In genomic region chr9:23027377-23028313, GRCm38 (mm10) we compare ENCODE assay signal across 9 mouse cellular contexts.
DNase-seq lines count a peak whose midpoint lies in the region; ATAC-seq lines count a peak whose summit lies in the region.
"Had no signal": no experiment of that assay in that cellular context is flagged by ENCODE, and none has a peak within 500 bp of the region (broad histone marks: within the 10 kb centered on the region; RNA-seq: fewer than 3 reads in every experiment).

No protein-coding gene starts in this region.

- H3K9ac ChIP-seq in hindbrain, embryonic 12.5 days = no peak overlapping the region
- H3K9ac ChIP-seq: limb, embryonic 12.5 days had no signal

- H3K4me1 ChIP-seq in forebrain, embryonic 10.5 days = peaks cover 19% of the 10 kb centered on the region
- H3K4me1 ChIP-seq in hindbrain, embryonic 12.5 days = peaks cover 5% of the 10 kb centered on the region

- no peaks in the 10 kb centered on the region for H3K9me3 ChIP-seq in forebrain, embryonic 10.5 days
- no peaks in the 10 kb centered on the region for H3K9me3 ChIP-seq in hindbrain, embryonic 12.5 days (replicated peaks)
- H3K9me3 ChIP-seq: limb, embryonic 12.5 days had no signal

- H3K4me3 ChIP-seq in forebrain, embryonic 10.5 days = no peak overlapping the region
- no peak overlapping the region for H3K4me3 ChIP-seq in hindbrain, embryonic 12.5 days
- H3K4me3 ChIP-seq: limb, embryonic 12.5 days had no signal

- H3K27me3 ChIP-seq in forebrain, embryonic 10.5 days (ENCODE audit: poor library complexity, severe bottlenecking) = peaks cover 54% of the 10 kb centered on the region
- peaks cover 2% of the 10 kb centered on the region for H3K27me3 ChIP-seq in hindbrain, embryonic 12.5 days
- H3K27me3 ChIP-seq: limb, embryonic 12.5 days had no signal

- WGBS in forebrain, embryonic 10.5 days = 40% methylated on average over 9 of the region's 9 CpGs
- WGBS in hindbrain, embryonic 12.5 days = 51% methylated on average over 9 of the region's 9 CpGs

- H3K36me3 ChIP-seq in forebrain, embryonic 10.5 days (replicated peaks) = no peaks in the 10 kb centered on the region
- H3K36me3 ChIP-seq in hindbrain, embryonic 12.5 days = no peaks in the 10 kb centered on the region
- H3K36me3 ChIP-seq: limb, embryonic 12.5 days had no signal

- peak; percentile 6 for DNase-seq in cerebellum, adult 11 months
- DNase-seq in adrenal gland, postnatal 36 days = peak; percentile 69 to 78
- peak; percentile 57 for DNase-seq in forebrain, embryonic 10.5 days (ENCODE audit: extremely low spot score, low spot score)
- peak; percentile 49 for DNase-seq in layer of hippocampus, adult 9-11 months
- peak; percentile 29 for DNase-seq in skeletal muscle tissue, adult 2 months (ENCODE audit: low read depth, low spot score)

- no peak overlapping the region for H3K4me2 ChIP-seq in hindbrain, embryonic 12.5 days (replicated peaks)
- H3K4me2 ChIP-seq: limb, embryonic 12.5 days had no signal

- ATAC-seq in cerebellum, adult (ENCODE audit: insufficient number of reproducible peaks, low FRiP score, low TSS enrichment) = no peak
- peak; percentile 39 for ATAC-seq in hindbrain, embryonic 12.5 days (ENCODE audit: low FRiP score)
- ATAC-seq in megakaryocyte progenitor cell, adult 5-6 weeks (replicated peaks; ENCODE audit: poor library complexity) = peak; percentile 75

- H3K27ac ChIP-seq in forebrain, embryonic 10.5 days = peak overlapping the region; percentile 46; the same call in 1 of the 2 replicates
- no peak overlapping the region for H3K27ac ChIP-seq in hindbrain, embryonic 12.5 days
- H3K27ac ChIP-seq: limb, embryonic 12.5 days had no signal

Comparison
In these comparisons a context has a peak if more than half of its experiments do, and no peak if none do; other contexts are left out.
1. DNase-seq: peak in every context shown above with its lines; median percentile 74 in adrenal gland, postnatal 36 days; 57 in forebrain, embryonic 10.5 days; 49 in layer of hippocampus, adult 9-11 months; 29 in skeletal muscle tissue, adult 2 months; 6 in cerebellum, adult 11 months.